Mouse (Mus musculus): ENCODE measurements around the gene Rab27a.

DNA sequence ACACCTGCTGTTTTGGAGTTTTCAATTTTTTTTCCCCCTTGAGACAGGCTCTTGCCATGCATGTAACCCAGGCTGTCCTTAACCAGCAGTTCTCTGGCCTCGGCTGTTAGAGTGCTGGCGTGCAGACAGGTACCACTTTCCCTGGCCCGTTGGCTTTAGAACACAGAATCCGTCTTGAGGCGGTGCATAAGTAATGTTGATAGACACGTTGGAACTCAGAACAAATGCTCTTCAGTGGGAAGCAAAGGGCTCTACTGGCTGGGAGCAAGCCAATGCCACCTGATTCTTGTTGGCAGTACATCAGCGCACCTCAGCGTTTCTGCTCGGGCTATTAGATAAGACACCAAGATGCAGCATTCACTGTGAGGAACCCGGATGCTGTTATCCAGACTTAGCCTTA is 24.8 kb upstream of the Rab27a start:
- TF ChIP-seq CTCF (IDR thresholded peaks at IDR 0.05) (no peak), POLR2A (IDR thresholded peaks at IDR 0.05; ENCODE audit: insufficient read depth, low read depth, low read length) (no peak), EP300 (IDR thresholded peaks at IDR 0.05; ENCODE audit: insufficient read depth, low read depth, low read length) (no peak)

All from heart, adult 2 months (tissue).